Mouse (Mus musculus) brain, embryonic 14.5 days (tissue): ENCODE measurements around the gene Ptgs1.

Source experiments
- CTCF ChIP-seq: fragments of 200-500 bp; IDR thresholded peaks from 2 replicates; pipeline ENCODE4 v1.5.1; 2012; ENCODE audit warnings: inconsistent platforms, mild to moderate bottlenecking, moderate library complexity, borderline replicate concordance; ENCODE audit not compliant: insufficient read depth, insufficient read length; ENCODE audit errors: extremely low read depth
- POLR2A ChIP-seq: fragments of 200-500 bp; IDR thresholded peaks from 2 replicates; pipeline ENCODE4 v1.6.1; 2012; ENCODE audit warnings: mild to moderate bottlenecking, inconsistent platforms, borderline replicate concordance; ENCODE audit not compliant: poor library complexity, insufficient read depth, insufficient read length, severe bottlenecking; ENCODE audit errors: extremely low read depth

DNA sequence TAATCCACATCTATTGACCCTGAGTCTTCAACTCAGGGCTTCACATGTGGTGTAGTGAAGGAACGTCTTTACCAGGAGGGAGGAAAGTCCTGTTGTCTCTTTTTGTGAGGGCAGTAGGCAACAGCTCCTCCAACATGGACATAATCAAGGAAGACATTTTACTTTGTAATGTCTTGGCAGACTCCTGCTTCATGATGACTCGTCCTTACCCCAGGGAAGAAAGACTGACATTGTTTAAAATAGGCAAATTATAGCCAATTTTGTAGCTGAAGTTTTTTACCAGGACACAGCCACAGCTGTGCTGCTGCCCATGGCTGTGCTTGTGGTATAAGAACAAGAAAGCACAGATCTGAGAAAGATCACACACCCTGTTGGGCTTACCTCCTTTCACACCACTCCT, 8.7 kb downstream of the Ptgs1 start:
- TF ChIP-seq POLR2A (no peak), CTCF (no peak)
